Mouse (Mus musculus): ENCODE measurements around the gene Kcnk4.

DNA sequence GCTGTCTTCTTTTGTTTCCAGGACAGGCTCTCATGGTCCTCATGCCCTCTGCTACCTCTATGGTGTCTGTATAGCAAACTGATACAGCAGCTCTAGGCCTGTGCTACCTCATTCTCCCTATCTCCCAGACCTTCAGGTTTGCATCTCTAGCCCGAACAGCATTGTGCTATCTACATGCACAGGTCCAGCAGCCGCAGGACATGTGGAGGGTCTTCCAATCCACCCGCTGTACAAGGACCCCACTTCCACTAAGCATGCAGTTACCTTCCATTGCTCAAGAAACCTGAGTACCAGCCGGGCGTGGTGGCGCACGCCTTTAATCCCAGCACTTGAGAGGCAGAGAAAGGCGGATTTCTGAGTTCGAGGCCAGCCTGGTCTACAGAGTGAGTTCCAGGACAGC, 19.8 kb downstream of the Kcnk4 start:
- no peak for TF ChIP-seq CTCF (IDR thresholded peaks at IDR 0.05; ENCODE audit: low read depth, low read length)
- no peak for TF ChIP-seq GATA1 (IDR thresholded peaks at IDR 0.05; ENCODE audit: borderline replicate concordance, low read length)
- no peak for TF ChIP-seq TAL1 (conservative IDR thresholded peaks at IDR 0.05; ENCODE audit: low read depth, low read length)
